Comparison of ENCODE assay signal across 8 mouse cellular contexts in the genomic region with DNA sequence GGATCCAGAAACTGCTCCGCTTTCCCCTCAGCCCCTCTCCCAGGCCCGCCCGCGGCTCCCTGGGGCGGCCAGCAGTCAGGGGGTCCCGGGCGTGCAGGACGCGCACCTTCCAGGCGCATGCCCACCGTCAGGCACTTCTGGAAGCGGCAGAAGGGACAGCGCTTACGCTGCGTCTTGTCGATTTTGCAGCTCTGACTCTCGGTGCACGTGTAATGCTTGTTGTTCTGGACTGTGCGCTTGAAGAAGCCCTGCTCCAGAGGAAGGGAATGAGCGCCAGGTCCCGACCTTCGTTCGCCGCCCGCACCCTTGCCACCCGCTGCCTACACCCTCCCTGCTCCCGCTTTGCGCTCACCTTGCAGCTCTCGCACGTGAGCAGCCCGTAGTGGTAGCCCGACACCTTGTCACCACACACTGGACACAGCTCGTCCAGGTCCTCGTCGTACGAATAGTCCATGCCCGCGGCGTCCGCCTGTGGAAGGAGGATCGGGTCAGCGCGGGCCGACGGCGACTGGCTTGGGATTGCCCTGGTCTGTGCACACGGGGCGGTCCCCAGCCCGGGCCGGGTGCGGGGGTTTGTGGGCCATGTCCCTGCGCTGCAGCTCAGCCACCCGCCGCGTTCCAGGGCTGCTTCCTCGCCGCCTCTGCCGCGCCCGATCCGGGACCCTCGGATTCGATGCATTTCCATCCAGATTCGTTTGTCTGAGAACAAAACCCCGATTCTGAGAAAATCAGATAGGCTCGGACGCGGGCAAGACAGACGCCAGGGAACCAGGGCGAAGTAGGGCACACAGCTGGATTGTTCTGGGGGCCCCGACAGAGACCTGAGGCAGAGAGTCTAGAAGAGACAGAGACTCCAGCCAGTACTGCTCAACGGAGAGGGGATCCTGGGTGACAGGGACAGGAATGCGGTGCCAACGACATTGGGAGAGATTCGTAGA. TPM values are rescaled to one million over a fixed set of nuclear protein-coding genes. Genes with fewer than 3 reads are reported as not detected.
DNase-seq lines count a peak whose midpoint lies in the region; ATAC-seq and TF ChIP-seq lines count a peak whose summit lies in the region.

No protein-coding gene starts in this region.

- no peak for ATAC-seq in lung, embryonic 15.5 days (ENCODE audit: borderline replicate concordance, extremely low read depth, low FRiP score, low TSS enrichment)
- no peak for ATAC-seq in embryonic facial prominence, embryonic 11.5 days (replicated peaks; ENCODE audit: insufficient number of reproducible peaks, low FRiP score, low TSS enrichment, low read depth)
- ATAC-seq in hindbrain, embryonic 13.5 days (ENCODE audit: low FRiP score), result peak; percentile 39
- no peak; the same call in 1 of the 2 replicates for ATAC-seq in limb, embryonic 14.5 days (ENCODE audit: low FRiP score, low read depth)

- no peaks in the 10 kb centered on the region for H3K36me3 ChIP-seq in lung, embryonic 15.5 days
- H3K36me3 ChIP-seq in embryonic facial prominence, embryonic 11.5 days (replicated peaks; ENCODE audit: control insufficient read depth, insufficient read depth, low read depth, low read length), result no peaks in the 10 kb centered on the region
- H3K36me3 ChIP-seq in hindbrain, embryonic 13.5 days, result no peaks in the 10 kb centered on the region
- no peaks in the 10 kb centered on the region for H3K36me3 ChIP-seq in limb, embryonic 14.5 days (ENCODE audit: control insufficient read depth, insufficient read depth, low read length)

- peaks cover 19% of the 10 kb centered on the region for H3K4me1 ChIP-seq in lung, embryonic 15.5 days
- H3K4me1 ChIP-seq in embryonic facial prominence, embryonic 11.5 days (ENCODE audit: control insufficient read depth, insufficient read depth, low read length), result peaks cover 9% of the 10 kb centered on the region
- peaks cover 29% of the 10 kb centered on the region for H3K4me1 ChIP-seq in hindbrain, embryonic 13.5 days (replicated peaks)
- peaks cover 10% of the 10 kb centered on the region; the same call in 1 of the 2 replicates for H3K4me1 ChIP-seq in limb, embryonic 14.5 days (ENCODE audit: control insufficient read depth, insufficient read depth, low read length)

- peaks cover 93% of the 10 kb centered on the region for H3K27me3 ChIP-seq in lung, embryonic 15.5 days
- peaks cover 80% of the 10 kb centered on the region for H3K27me3 ChIP-seq in embryonic facial prominence, embryonic 11.5 days (ENCODE audit: control insufficient read depth, insufficient read depth, low read length)
- H3K27me3 ChIP-seq in hindbrain, embryonic 13.5 days, result peaks cover 92% of the 10 kb centered on the region
- peaks cover 85% of the 10 kb centered on the region for H3K27me3 ChIP-seq in limb, embryonic 14.5 days (ENCODE audit: control insufficient read depth, insufficient read depth, low read length)

- H3K9ac ChIP-seq in lung, embryonic 15.5 days, result no peak overlapping the region
- H3K9ac ChIP-seq in embryonic facial prominence, embryonic 11.5 days (replicated peaks; ENCODE audit: low read length), result peak overlapping the region; percentile 28; the same call in 1 of the 2 replicates
- H3K9ac ChIP-seq in hindbrain, embryonic 13.5 days, result peak overlapping the region; percentile 29; the same call in 1 of the 2 replicates
- no peak overlapping the region for H3K9ac ChIP-seq in limb, embryonic 14.5 days (ENCODE audit: low read depth, low read length, severe bottlenecking)

- DNase-seq in lung, adult 18-20 months, result no peak
- peak; percentile 45 for DNase-seq in embryonic facial prominence, embryonic 11.5 days (ENCODE audit: low spot score)
- DNase-seq in limb, embryonic 14.5 days (ENCODE audit: low spot score), result no peak
- peak; percentile 24 for DNase-seq in retina, postnatal 7 days (ENCODE audit: low read depth, low spot score)
- no peak for DNase-seq in layer of hippocampus, adult 18-20 months (ENCODE audit: low spot score in 2 of 2)
- DNase-seq in spleen, postnatal 14 days (ENCODE audit: low spot score in 2 of 2), result no peak

- H3K4me3 ChIP-seq in lung, embryonic 15.5 days, result peak overlapping the region; percentile 35
- H3K4me3 ChIP-seq in embryonic facial prominence, embryonic 11.5 days (ENCODE audit: low read depth, low read length), result peak overlapping the region; percentile 23
- H3K4me3 ChIP-seq in hindbrain, embryonic 13.5 days, result peak overlapping the region; percentile 24
- peak overlapping the region; percentile 32 for H3K4me3 ChIP-seq in limb, embryonic 14.5 days (replicated peaks; ENCODE audit: low read length)

- H3K9me3 ChIP-seq in lung, embryonic 15.5 days, result no peaks in the 10 kb centered on the region
- H3K9me3 ChIP-seq in embryonic facial prominence, embryonic 11.5 days (replicated peaks; ENCODE audit: control insufficient read depth, low read length), result no peaks in the 10 kb centered on the region
- no peaks in the 10 kb centered on the region for H3K9me3 ChIP-seq in hindbrain, embryonic 13.5 days
- H3K9me3 ChIP-seq in limb, embryonic 14.5 days (ENCODE audit: control insufficient read depth, low read length), result no peaks in the 10 kb centered on the region

- WGBS in lung, embryonic 15.5 days, result 1% methylated on average over 75 of the region's 75 CpGs
- under 1% methylated on average over 75 of the region's 75 CpGs for WGBS in embryonic facial prominence, embryonic 11.5 days
- 1% methylated on average over 75 of the region's 75 CpGs for WGBS in hindbrain, embryonic 13.5 days
- WGBS in limb, embryonic 14.5 days, result 3% methylated on average over 71 of the region's 75 CpGs

- H3K27ac ChIP-seq in lung, embryonic 15.5 days, result no peak overlapping the region
- no peak overlapping the region for H3K27ac ChIP-seq in embryonic facial prominence, embryonic 11.5 days (replicated peaks; ENCODE audit: low read depth, low read length)
- H3K27ac ChIP-seq in hindbrain, embryonic 13.5 days, result no peak overlapping the region
- no peak overlapping the region for H3K27ac ChIP-seq in limb, embryonic 14.5 days (replicated peaks; ENCODE audit: low read depth, low read length)

- H3K4me2 ChIP-seq in lung, embryonic 15.5 days, result peak overlapping the region; percentile 44
- H3K4me2 ChIP-seq in embryonic facial prominence, embryonic 11.5 days (ENCODE audit: low read depth, low read length), result peak overlapping the region; percentile 44
- H3K4me2 ChIP-seq in hindbrain, embryonic 13.5 days, result peak overlapping the region; percentile 42
- peak overlapping the region; percentile 42 for H3K4me2 ChIP-seq in limb, embryonic 14.5 days (replicated peaks; ENCODE audit: low read depth, low read length, severe bottlenecking)

- no peak for TF ChIP-seq POLR2A in limb, embryonic 14.5 days (IDR thresholded peaks at IDR 0.05; ENCODE audit: borderline replicate concordance, extremely low read depth, insufficient read depth, insufficient read length)

RNA-seq across cellular contexts. Expression of a gene that starts 3.8 kb away (rescaled TPM):
- 0.16 and 0.33 TPM in 2 replicates for polyA plus RNA-seq in lung, embryonic 15.5 days (2015; fragmentation: Nextera tagmentation; extraction: Ambion mirVana)
- polyA plus RNA-seq in embryonic facial prominence, embryonic 11.5 days (2014; fragmentation: Nextera tagmentation; extraction: Ambion mirVana), result 0.70 and 0.93 TPM in 2 replicates
- 0.09 TPM in 1 of 2 replicates, not detected in the other for polyA plus RNA-seq in hindbrain, embryonic 13.5 days (2015; fragmentation: Nextera tagmentation; extraction: Ambion mirVana)
- polyA plus RNA-seq in limb, embryonic 14.5 days (2012; rRNA removed), result 0.06 and 0.10 TPM in 2 replicates
- not detected in 2 replicates for polyA plus RNA-seq in limb, embryonic 14.5 days (2014; fragmentation: Nextera tagmentation; extraction: Ambion mirVana)
- not detected for total RNA-seq in layer of hippocampus, adult 18-20 months (2021)

Comparison
In these comparisons a context has a peak if more than half of its experiments do, and no peak if none do; other contexts are left out.
1. H3K9ac ChIP-seq: peak in embryonic facial prominence, embryonic 11.5 days (single experiment) and hindbrain, embryonic 13.5 days (single experiment); none in lung, embryonic 15.5 days (single experiment) and limb, embryonic 14.5 days (single experiment).
2. DNase-seq: peak in embryonic facial prominence, embryonic 11.5 days (single experiment) and retina, postnatal 7 days (single experiment); none in lung, adult 18-20 months (0 of 2), limb, embryonic 14.5 days (single experiment), layer of hippocampus, adult 18-20 months (0 of 2) and spleen, postnatal 14 days (0 of 2).
3. Peak in every context shown above with its lines, with median percentiles within 50 percentile points of each other: H3K4me2 ChIP-seq and H3K4me3 ChIP-seq.